Mouse (Mus musculus): ENCODE data around the gene Copa. TPM values are rescaled to one million over a fixed set of nuclear protein-coding genes. Genes with fewer than 3 reads are reported as not detected.

Copa gene
- polyA plus RNA-seq, 1 experiment from 2014 or later = 238 TPM

GRCm38 (mm10) chr1:172128563-172128962, 46.2 kb downstream of the Copa start:
- no peak overlapping the region for H3K4me3 ChIP-seq (replicated peaks; ENCODE audit: low read length)
- no peak for ATAC-seq (ENCODE audit: insufficient read depth, low FRiP score)
- H3K4me1 ChIP-seq (ENCODE audit: control insufficient read depth, insufficient read depth, low read length) = peaks cover 11% of the 10 kb centered on the region
- H3K27ac ChIP-seq (ENCODE audit: low read length) = no peak overlapping the region
- H3K36me3 ChIP-seq (ENCODE audit: control insufficient read depth, insufficient read depth, low read length) = peaks cover 22% of the 10 kb centered on the region
- H3K9me3 ChIP-seq (replicated peaks; ENCODE audit: control insufficient read depth, low read length) = no peaks in the 10 kb centered on the region
- 94% methylated on average over 15 of the region's 15 CpGs for WGBS
- H3K27me3 ChIP-seq (ENCODE audit: control insufficient read depth, insufficient read depth, low read length) = no peaks in the 10 kb centered on the region
- no peak overlapping the region for H3K4me2 ChIP-seq (ENCODE audit: low read depth, low read length)
- H3K9ac ChIP-seq (ENCODE audit: low read length) = no peak overlapping the region

- H3K9ac ChIP-seq (ENCODE audit: low read length) = no peak overlapping the region
- H3K36me3 ChIP-seq (ENCODE audit: control insufficient read depth, insufficient read depth, low read length) = peaks cover 22% of the 10 kb centered on the region
- 59% methylated on average over 2 of the region's 2 CpGs for WGBS
Measured at GRCm38 (mm10) chr1:172129108-172129507, 46.8 kb downstream of the Copa start.

GRCm38 (mm10) chr1:172129780-172130179, 47.5 kb downstream of the Copa start:
- Histone ChIP-seq H3K9me3 (replicated peaks; ENCODE audit: control insufficient read depth, low read length) (no peaks in the 10 kb centered on the region), H3K4me3 (replicated peaks; ENCODE audit: low read length) (no peak overlapping the region), H3K36me3 (ENCODE audit: control insufficient read depth, insufficient read depth, low read length) (peaks cover 27% of the 10 kb centered on the region), H3K27me3 (ENCODE audit: control insufficient read depth, insufficient read depth, low read length) (no peaks in the 10 kb centered on the region), H3K27ac (ENCODE audit: low read length) (no peak overlapping the region), H3K4me2 (ENCODE audit: low read depth, low read length) (no peak overlapping the region), H3K4me1 (ENCODE audit: control insufficient read depth, insufficient read depth, low read length) (peaks cover 11% of the 10 kb centered on the region), H3K9ac (ENCODE audit: low read length) (no peak overlapping the region)
- ATAC-seq (ENCODE audit: insufficient read depth, low FRiP score) = no peak
- WGBS = 92% methylated on average over 5 of the region's 5 CpGs

More at GRCm38 (mm10) chr1:172129108-172129507, 46.8 kb downstream of the Copa start:
- H3K4me3 ChIP-seq (replicated peaks; ENCODE audit: low read length) = no peak overlapping the region
- H3K4me1 ChIP-seq (ENCODE audit: control insufficient read depth, insufficient read depth, low read length) = peaks cover 11% of the 10 kb centered on the region
- no peaks in the 10 kb centered on the region for H3K27me3 ChIP-seq (ENCODE audit: control insufficient read depth, insufficient read depth, low read length)
- no peak overlapping the region for H3K4me2 ChIP-seq (ENCODE audit: low read depth, low read length)
- no peak for ATAC-seq (ENCODE audit: insufficient read depth, low FRiP score)
- no peaks in the 10 kb centered on the region for H3K9me3 ChIP-seq (replicated peaks; ENCODE audit: control insufficient read depth, low read length)
- no peak overlapping the region for H3K27ac ChIP-seq (ENCODE audit: low read length)

- H3K9ac ChIP-seq (ENCODE audit: low read length) = no peak overlapping the region
- H3K4me2 ChIP-seq (ENCODE audit: low read depth, low read length) = no peak overlapping the region
- H3K9me3 ChIP-seq (replicated peaks; ENCODE audit: control insufficient read depth, low read length) = no peaks in the 10 kb centered on the region
- no peak for ATAC-seq (ENCODE audit: insufficient read depth, low FRiP score)
- H3K4me3 ChIP-seq (replicated peaks; ENCODE audit: low read length) = no peak overlapping the region
- H3K36me3 ChIP-seq (ENCODE audit: control insufficient read depth, insufficient read depth, low read length) = peaks cover 31% of the 10 kb centered on the region
- peaks cover 6% of the 10 kb centered on the region for H3K4me1 ChIP-seq (ENCODE audit: control insufficient read depth, insufficient read depth, low read length)
- no peaks in the 10 kb centered on the region for H3K27me3 ChIP-seq (ENCODE audit: control insufficient read depth, insufficient read depth, low read length)
- no peak overlapping the region for H3K27ac ChIP-seq (ENCODE audit: low read length)
- 75% methylated on average over 7 of the region's 7 CpGs for WGBS
Measured at GRCm38 (mm10) chr1:172132319-172132718, 50.0 kb downstream of the Copa start.

GRCm38 (mm10) chr1:172133535-172133934, 51.2 kb downstream of the Copa start:
- Histone ChIP-seq H3K9ac (ENCODE audit: low read length) (no peak overlapping the region), H3K9me3 (replicated peaks; ENCODE audit: control insufficient read depth, low read length) (no peaks in the 10 kb centered on the region), H3K4me3 (replicated peaks; ENCODE audit: low read length) (no peak overlapping the region), H3K27me3 (ENCODE audit: control insufficient read depth, insufficient read depth, low read length) (no peaks in the 10 kb centered on the region), H3K36me3 (ENCODE audit: control insufficient read depth, insufficient read depth, low read length) (peaks cover 31% of the 10 kb centered on the region), H3K4me2 (ENCODE audit: low read depth, low read length) (no peak overlapping the region), H3K27ac (ENCODE audit: low read length) (no peak overlapping the region), H3K4me1 (ENCODE audit: control insufficient read depth, insufficient read depth, low read length) (no peaks in the 10 kb centered on the region)
- ATAC-seq (ENCODE audit: insufficient read depth, low FRiP score) = no peak
- 71% methylated on average over 7 of the region's 7 CpGs for WGBS

GRCm38 (mm10) chr1:172134072-172134471, 51.7 kb downstream of the Copa start:
- H3K4me3 ChIP-seq (replicated peaks; ENCODE audit: low read length) = no peak overlapping the region
- no peak overlapping the region for H3K9ac ChIP-seq (ENCODE audit: low read length)
- peaks cover 31% of the 10 kb centered on the region for H3K36me3 ChIP-seq (ENCODE audit: control insufficient read depth, insufficient read depth, low read length)
- H3K4me2 ChIP-seq (ENCODE audit: low read depth, low read length) = no peak overlapping the region
- H3K27ac ChIP-seq (ENCODE audit: low read length) = no peak overlapping the region
- no peaks in the 10 kb centered on the region for H3K4me1 ChIP-seq (ENCODE audit: control insufficient read depth, insufficient read depth, low read length)
- no peaks in the 10 kb centered on the region for H3K9me3 ChIP-seq (replicated peaks; ENCODE audit: control insufficient read depth, low read length)
- ATAC-seq (ENCODE audit: insufficient read depth, low FRiP score) = no peak
- no peaks in the 10 kb centered on the region for H3K27me3 ChIP-seq (ENCODE audit: control insufficient read depth, insufficient read depth, low read length)
- WGBS = 82% methylated on average over 4 of the region's 4 CpGs

- 0 out of 2 replicates have a peak, but pooled peaks cover 4% of the 10 kb centered on the region for H3K36me3 ChIP-seq (ENCODE audit: control insufficient read depth, insufficient read depth, low read length)
- no peak overlapping the region for H3K4me2 ChIP-seq (ENCODE audit: low read depth, low read length)
- H3K9me3 ChIP-seq (replicated peaks; ENCODE audit: control insufficient read depth, low read length) = no peaks in the 10 kb centered on the region
- no peak overlapping the region for H3K27ac ChIP-seq (ENCODE audit: low read length)
- H3K4me3 ChIP-seq (replicated peaks; ENCODE audit: low read length) = no peak overlapping the region
- 68% methylated on average over 2 of the region's 2 CpGs for WGBS
- H3K4me1 ChIP-seq (ENCODE audit: control insufficient read depth, insufficient read depth, low read length) = no peaks in the 10 kb centered on the region
- H3K27me3 ChIP-seq (ENCODE audit: control insufficient read depth, insufficient read depth, low read length) = no peaks in the 10 kb centered on the region
- H3K9ac ChIP-seq (ENCODE audit: low read length) = no peak overlapping the region
- ATAC-seq (ENCODE audit: insufficient read depth, low FRiP score) = no peak
Measured at GRCm38 (mm10) chr1:172140160-172140559, 57.8 kb downstream of the Copa start.

- H3K4me1 ChIP-seq (ENCODE audit: control insufficient read depth, insufficient read depth, low read length) = no peaks in the 10 kb centered on the region
- 0 out of 2 replicates have a peak, but pooled peaks cover under 1% of the 10 kb centered on the region for H3K36me3 ChIP-seq (ENCODE audit: control insufficient read depth, insufficient read depth, low read length)
- H3K4me2 ChIP-seq (ENCODE audit: low read depth, low read length) = no peak overlapping the region
- H3K9me3 ChIP-seq (replicated peaks; ENCODE audit: control insufficient read depth, low read length) = no peaks in the 10 kb centered on the region
- H3K4me3 ChIP-seq (replicated peaks; ENCODE audit: low read length) = no peak overlapping the region
- ATAC-seq (ENCODE audit: insufficient read depth, low FRiP score) = no peak
- H3K27me3 ChIP-seq (ENCODE audit: control insufficient read depth, insufficient read depth, low read length) = no peaks in the 10 kb centered on the region
- H3K9ac ChIP-seq (ENCODE audit: low read length) = no peak overlapping the region
- WGBS = 92% methylated on average over 1 of the region's 1 CpGs
- no peak overlapping the region for H3K27ac ChIP-seq (ENCODE audit: low read length)
Measured at GRCm38 (mm10) chr1:172140825-172141224, 58.5 kb downstream of the Copa start.

GRCm38 (mm10) chr1:172141529-172141928, 59.2 kb downstream of the Copa start:
- Histone ChIP-seq H3K9ac (ENCODE audit: low read length) (no peak overlapping the region), H3K27ac (ENCODE audit: low read length) (peak overlapping the region; percentile 70), H3K4me1 (ENCODE audit: control insufficient read depth, insufficient read depth, low read length) (no peaks in the 10 kb centered on the region), H3K4me2 (ENCODE audit: low read depth, low read length) (no peak overlapping the region), H3K36me3 (ENCODE audit: control insufficient read depth, insufficient read depth, low read length) (no peaks in the 10 kb centered on the region), H3K4me3 (replicated peaks; ENCODE audit: low read length) (no peak overlapping the region), H3K27me3 (ENCODE audit: control insufficient read depth, insufficient read depth, low read length) (no peaks in the 10 kb centered on the region), H3K9me3 (replicated peaks; ENCODE audit: control insufficient read depth, low read length) (no peaks in the 10 kb centered on the region)
- 62% methylated on average over 3 of the region's 3 CpGs for WGBS
- ATAC-seq (ENCODE audit: insufficient read depth, low FRiP score) = peak; percentile 79; the same call in 1 of the 2 replicates

- Histone ChIP-seq H3K4me1 (ENCODE audit: control insufficient read depth, insufficient read depth, low read length) (no peaks in the 10 kb centered on the region), H3K9me3 (replicated peaks; ENCODE audit: control insufficient read depth, low read length) (no peaks in the 10 kb centered on the region), H3K36me3 (ENCODE audit: control insufficient read depth, insufficient read depth, low read length) (no peaks in the 10 kb centered on the region), H3K4me2 (ENCODE audit: low read depth, low read length) (no peak overlapping the region), H3K27me3 (ENCODE audit: control insufficient read depth, insufficient read depth, low read length) (no peaks in the 10 kb centered on the region), H3K27ac (ENCODE audit: low read length) (no peak overlapping the region), H3K9ac (ENCODE audit: low read length) (no peak overlapping the region), H3K4me3 (replicated peaks; ENCODE audit: low read length) (no peak overlapping the region)
- no peak for ATAC-seq (ENCODE audit: insufficient read depth, low FRiP score)
- WGBS = 31% methylated on average over 1 of the region's 1 CpGs
Measured at GRCm38 (mm10) chr1:172143570-172143969, 61.2 kb downstream of the Copa start.
